Mouse (Mus musculus): ENCODE measurements around the gene Dclre1b.
"Not testable (repeated sequence)": the region's sequence is repeated elsewhere in the genome, so short reads cannot be mapped to it uniquely, and the experiment has no call there.

Dclre1b gene

DNA sequence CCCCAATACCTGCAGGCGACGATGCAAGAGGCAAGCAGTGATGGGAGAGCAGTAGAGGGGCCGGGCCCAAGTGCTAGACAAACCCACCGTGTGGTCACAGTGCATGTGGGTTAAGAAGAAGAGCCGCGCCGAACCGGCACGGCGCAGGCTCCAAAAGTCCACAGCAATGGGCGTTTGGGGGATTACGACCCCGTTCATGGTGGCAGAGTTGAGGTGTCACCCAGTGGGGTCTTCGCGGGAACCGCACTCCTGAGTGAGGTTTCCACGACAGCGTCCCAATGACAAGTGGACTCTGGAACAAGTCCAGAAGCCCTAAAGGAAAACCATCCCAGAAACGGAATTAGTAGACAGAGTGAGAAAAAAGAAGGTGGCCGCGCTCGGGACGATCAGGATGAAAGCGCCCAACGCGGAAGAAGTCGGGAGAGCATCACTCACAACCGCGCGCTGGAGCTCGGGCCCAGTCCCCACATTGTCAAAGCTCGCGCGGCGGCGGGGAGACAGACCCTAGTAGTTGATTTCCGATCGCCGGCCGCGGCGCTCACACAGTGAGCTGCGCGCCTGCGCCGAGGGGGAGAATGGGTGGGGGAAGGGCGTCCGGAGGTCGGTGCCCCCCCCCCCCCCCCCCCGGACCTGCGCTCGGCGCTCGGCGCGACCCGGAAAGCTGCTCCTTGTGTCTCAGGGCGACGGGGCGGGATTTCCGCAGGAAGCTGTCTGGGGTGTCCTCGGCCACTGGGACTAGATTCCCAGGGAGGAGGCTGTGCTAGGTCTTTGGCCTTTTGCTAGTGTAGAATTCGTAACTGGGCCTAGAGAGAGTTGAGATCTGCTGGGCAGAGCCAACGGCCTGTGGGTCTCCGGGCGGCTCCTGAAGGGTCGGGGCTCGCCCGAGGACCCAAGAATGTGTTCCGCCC, at the start of gene Dclre1b, which contains the start of the genes Ap4b1 and Gm43064:
Dclre1b (minus strand) TSS at position 554 of the 908 bp plus-strand sequence.
Ap4b1 (plus strand) TSS at position 630 of the 908 bp plus-strand sequence.
Gm43064 (plus strand) TSS at position 683 of the 908 bp plus-strand sequence.
- DNase-seq (ENCODE audit: inconsistent age in 2 of 2, low spot score in 1 of 2) = peak; percentile 91 to 95

- DNase-seq (ENCODE audit: inconsistent age in 2 of 2, low spot score in 1 of 2) = no peak
These were observed 48.8 kb upstream of the Dclre1b start for GRCm38 (mm10) chr3:103857977-103858563.

GRCm38 (mm10) chr3:103857036-103857805, 48.0 kb upstream of the Dclre1b start:
- DNase-seq (ENCODE audit: inconsistent age in 2 of 2, low spot score in 1 of 2) = no peak

GRCm38 (mm10) chr3:103853804-103854203, 44.6 kb upstream of the Dclre1b start:
- DNase-seq (ENCODE audit: inconsistent age in 2 of 2, low spot score in 1 of 2) = no peak

DNA sequence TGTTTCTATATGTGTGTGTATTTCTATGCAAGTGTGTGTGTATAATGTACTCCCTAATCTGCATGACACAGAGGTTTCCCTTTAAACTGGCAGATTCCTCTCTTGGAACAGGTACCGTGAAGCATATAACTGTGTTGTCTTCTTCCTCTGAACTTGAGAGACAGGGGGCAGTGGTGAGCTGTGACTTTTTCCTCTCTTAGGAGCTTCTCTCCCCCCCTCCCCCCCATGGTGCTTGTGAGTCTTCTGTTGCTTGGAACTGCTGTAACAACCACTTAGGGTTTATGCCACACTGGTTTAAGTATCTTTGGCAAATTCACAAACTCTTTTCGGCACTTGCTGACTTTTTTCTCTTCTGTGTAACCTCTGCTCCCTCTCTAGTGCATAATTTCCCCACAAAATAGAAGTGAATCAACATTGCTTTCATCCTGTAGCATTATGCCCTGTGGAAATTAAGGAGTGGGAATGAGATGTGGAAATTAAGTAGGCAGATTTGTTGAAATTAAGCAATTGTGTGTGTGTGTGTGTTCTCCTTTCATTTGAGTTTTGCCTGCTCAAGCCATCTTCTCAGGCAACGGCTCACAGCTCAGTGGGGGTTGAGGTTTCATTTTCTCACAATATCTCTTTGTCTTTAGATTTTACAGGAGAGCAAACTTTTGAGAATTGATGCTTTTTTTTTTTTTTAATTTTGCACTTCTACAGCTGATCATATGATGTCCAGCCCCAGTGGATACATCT, 43.5 kb upstream of the Dclre1b start:
- peak; percentile 18 to 74 for DNase-seq (ENCODE audit: inconsistent age in 2 of 2, low spot score in 1 of 2)

GRCm38 (mm10) chr3:103851882-103852281, 42.6 kb upstream of the Dclre1b start:
- DNase-seq (ENCODE audit: inconsistent age in 2 of 2, low spot score in 1 of 2) = no peak

DNA sequence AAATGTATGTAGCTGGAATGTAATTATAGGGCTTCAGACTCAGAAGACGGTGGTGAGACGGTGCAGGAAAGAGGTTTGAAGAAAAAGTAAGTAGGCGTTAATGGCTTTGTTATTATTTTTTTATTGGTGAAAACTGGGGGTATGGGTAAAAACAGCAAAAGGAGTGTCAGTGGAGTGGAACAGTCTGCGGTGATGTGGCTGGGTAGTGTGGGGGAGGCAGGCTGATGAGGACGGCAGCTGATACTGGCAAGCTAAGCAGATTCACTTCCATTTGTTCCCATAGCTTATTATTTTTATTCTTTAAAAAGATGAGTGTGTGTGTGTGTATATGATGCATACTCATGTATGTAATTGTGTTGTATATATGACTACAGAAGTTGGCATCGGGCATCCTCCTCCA, 42.2 kb upstream of the Dclre1b start:
- no peak for DNase-seq (ENCODE audit: inconsistent age in 2 of 2, low spot score in 1 of 2)

GRCm38 (mm10) chr3:103850644-103851363, 41.6 kb upstream of the Dclre1b start:
- DNase-seq (ENCODE audit: inconsistent age in 2 of 2, low spot score in 1 of 2) = no peak

DNA sequence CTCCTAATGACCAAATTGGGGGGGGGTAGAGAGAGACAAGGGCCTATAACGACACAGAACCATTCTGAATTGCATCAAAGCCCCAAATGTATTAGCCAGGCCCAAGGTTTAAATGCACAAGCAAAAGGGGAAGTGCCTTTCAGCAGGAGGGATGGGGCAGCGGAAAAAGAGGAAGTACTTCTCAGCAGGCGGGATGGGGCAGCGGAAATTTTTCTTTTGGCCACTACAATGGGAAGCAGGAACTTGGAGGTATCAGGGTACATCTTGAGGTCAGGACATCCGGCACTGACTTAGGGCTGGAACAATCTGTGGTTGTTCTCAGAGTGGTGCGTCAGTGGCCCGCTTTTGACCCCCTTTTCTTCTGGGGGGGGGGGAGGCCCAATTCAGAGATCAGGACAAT, 31.7 kb upstream of the Dclre1b start:
- not testable (repeated sequence) for DNase-seq (ENCODE audit: inconsistent age in 2 of 2, low spot score in 1 of 2)

GRCm38 (mm10) chr3:103840195-103840594, 31.0 kb upstream of the Dclre1b start:
- not testable (repeated sequence) for DNase-seq (ENCODE audit: inconsistent age in 2 of 2, low spot score in 1 of 2)

DNA sequence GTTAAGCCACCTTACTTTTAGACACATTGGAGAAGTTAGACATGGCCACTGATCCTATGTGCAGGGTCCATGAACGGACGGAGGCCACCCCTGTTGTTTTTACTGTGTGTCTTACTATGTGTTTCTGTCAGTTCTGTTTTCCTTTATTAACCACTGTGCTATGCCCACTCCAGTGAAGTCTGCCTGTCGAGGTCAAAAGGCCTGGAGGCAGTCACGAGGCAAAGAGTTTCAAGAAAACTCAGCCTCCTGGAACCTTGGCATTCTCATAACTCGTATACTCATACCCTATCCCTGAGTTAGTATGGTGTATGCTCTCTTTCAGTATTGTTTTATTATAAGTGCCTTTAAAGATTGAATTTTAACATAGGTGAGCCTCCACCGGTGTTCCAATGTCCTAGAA, 30.5 kb upstream of the Dclre1b start:
- DNase-seq (ENCODE audit: inconsistent age in 2 of 2, low spot score in 1 of 2) = no peak

GRCm38 (mm10) chr3:103836453-103836852, 27.2 kb upstream of the Dclre1b start:
- DNase-seq (ENCODE audit: inconsistent age in 2 of 2, low spot score in 1 of 2) = no peak

GRCm38 (mm10) chr3:103835951-103836310, 26.7 kb upstream of the Dclre1b start:
- no peak for DNase-seq (ENCODE audit: inconsistent age in 2 of 2, low spot score in 1 of 2)

- no peak for DNase-seq (ENCODE audit: inconsistent age in 2 of 2, low spot score in 1 of 2)
These were observed 26.2 kb upstream of the Dclre1b start for GRCm38 (mm10) chr3:103835272-103835950.

GRCm38 (mm10) chr3:103834001-103834400, 24.8 kb upstream of the Dclre1b start:
- no peak for DNase-seq (ENCODE audit: inconsistent age in 2 of 2, low spot score in 1 of 2)

GRCm38 (mm10) chr3:103832426-103832825, 23.2 kb upstream of the Dclre1b start, which contains the start of gene Bcl2l15:
TSS of gene Bcl2l15 (plus strand) at chr3:103832601.
- DNase-seq (ENCODE audit: inconsistent age in 2 of 2, low spot score in 1 of 2) = no peak

- DNase-seq (ENCODE audit: inconsistent age in 2 of 2, low spot score in 1 of 2) = no peak
These were observed 21.9 kb upstream of the Dclre1b start for GRCm38 (mm10) chr3:103831146-103831545.

DNA sequence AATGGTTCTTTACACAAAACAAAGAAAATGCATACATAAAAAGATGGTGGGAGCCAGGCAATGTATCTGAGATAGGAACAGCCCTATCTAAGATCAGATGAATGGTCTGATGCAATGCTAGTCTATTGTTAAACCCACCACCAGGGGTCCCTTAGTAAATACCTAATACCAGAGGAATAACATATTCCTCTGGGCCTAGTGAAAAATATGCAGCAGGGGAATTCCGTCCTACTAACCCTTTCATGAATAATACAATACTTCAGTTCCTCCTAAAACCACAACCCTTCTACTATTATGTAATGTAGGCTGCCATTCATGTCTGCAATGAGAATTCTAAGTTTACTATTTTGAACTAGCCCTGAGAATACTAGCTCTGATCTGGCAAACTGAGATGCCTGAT, 21.4 kb upstream of the Dclre1b start:
- DNase-seq (ENCODE audit: inconsistent age in 2 of 2, low spot score in 1 of 2) = peak in 1 of 2 experiments; percentile 30

DNA sequence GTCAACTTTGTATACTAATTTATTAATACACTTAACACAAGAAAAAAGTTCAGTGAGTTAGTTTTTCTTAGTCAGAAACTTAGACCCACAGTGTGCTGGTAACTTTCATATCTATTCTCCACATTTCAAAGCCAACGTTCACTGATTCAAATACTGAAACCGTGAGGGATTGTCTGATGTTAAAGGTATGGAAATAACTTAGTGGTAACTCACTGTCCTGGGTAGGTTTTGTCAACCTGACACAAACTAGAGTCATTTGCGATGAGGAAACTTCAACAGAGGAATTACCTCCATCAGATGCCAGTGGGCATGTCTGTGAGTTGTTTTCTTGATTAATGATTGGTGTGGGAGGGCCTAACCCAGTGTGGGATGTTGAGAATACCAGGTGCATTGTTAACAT, 19.8 kb upstream of the Dclre1b start:
- DNase-seq (ENCODE audit: inconsistent age in 2 of 2, low spot score in 1 of 2) = no peak
